Mouse (Mus musculus): Measurements from ENCODE around the gene Rsph14.

GRCm38 (mm10) chr10:75053655-75054054, 21.3 kb upstream of the Rsph14 start:
- TF ChIP-seq HCFC1 (IDR thresholded peaks at IDR 0.05; ENCODE audit: borderline replicate concordance, insufficient read depth, low read length) (no peak), ZNF384 (IDR thresholded peaks at IDR 0.05; ENCODE audit: low read depth, low read length) (no peak), CHD2 (IDR thresholded peaks at IDR 0.05; ENCODE audit: low read depth, low read length) (no peak), ZC3H11A (IDR thresholded peaks at IDR 0.05; ENCODE audit: borderline replicate concordance, low read depth, low read length) (no peak), MAFK (IDR thresholded peaks at IDR 0.05; ENCODE audit: insufficient read depth, low read depth, low read length) (no peak)
